Mouse (Mus musculus) cerebellum, postnatal 25 days (tissue): Measurements from ENCODE around the gene Klk1b4.

ENCODE experiments used
- DNase-seq, 2 experiments: peaks; one replicate each; pipeline ENCODE4 v3.0.0; 2021; ENCODE audit warnings: mixed read lengths in 2 of 2

Gene Klk1b4

GRCm38 (mm10) chr7:44254930-44255329 is 47.7 kb downstream of the Klk1b4 start:
- DNase-seq: no peak

GRCm38 (mm10) chr7:44257278-44257677 is 50.0 kb downstream of the Klk1b4 start, which contains the start of gene Acp4:
Gene Acp4 (minus strand): TSS chr7:44257378.
- no peak for DNase-seq

GRCm38 (mm10) chr7:44260410-44260809 is 53.2 kb downstream of the Klk1b4 start:
- DNase-seq: no peak

GRCm38 (mm10) chr7:44261147-44261546 is 53.9 kb downstream of the Klk1b4 start, which contains the start of gene Gm15517:
Gene Gm15517 (plus strand): TSS chr7:44261447.
- no peak for DNase-seq
